Mouse (Mus musculus) intestine, embryonic 15.5 days (tissue): Measurements from ENCODE around the gene Olfr316. TPM values are rescaled to one million over a fixed set of nuclear protein-coding genes. Genes with fewer than 3 reads are reported as not detected.

Experiments used
- ATAC-seq: fragments of 200-750 bp; cut with Nextera tagmentation; 2 replicates; pipeline ENCODE4 v1.8.0; 2017; ENCODE audit warnings: moderate TSS enrichment, moderate library complexity
- H3K27ac ChIP-seq: fragments of 300-500 bp; sonication (generic); 2 replicates; pipeline ENCODE4 v1.5.1; 2015; ENCODE audit warnings: mild to moderate bottlenecking, inconsistent platforms
- H3K27me3 ChIP-seq: fragments of 300-500 bp; sonication (generic); replicated peaks from 2 replicates; pipeline ENCODE4 v1.6.1; 2015; ENCODE audit warnings: inconsistent platforms
- H3K36me3 ChIP-seq: fragments of 300-500 bp; sonication (generic); 2 replicates; pipeline ENCODE4 v1.6.1; 2015; ENCODE audit warnings: inconsistent platforms
- H3K4me1 ChIP-seq: fragments of 300-500 bp; sonication (generic); replicated peaks from 2 replicates; pipeline ENCODE4 v1.6.1; 2015; ENCODE audit warnings: inconsistent platforms
- H3K4me2 ChIP-seq: fragments of 300-500 bp; sonication (generic); replicated peaks from 2 replicates; pipeline ENCODE4 v1.6.1; 2015; ENCODE audit warnings: mild to moderate bottlenecking, inconsistent platforms
- H3K4me3 ChIP-seq: fragments of 300-500 bp; sonication (generic); replicated peaks from 2 replicates; pipeline ENCODE4 v1.5.1; 2015; ENCODE audit warnings: inconsistent platforms
- H3K9ac ChIP-seq: fragments of 300-500 bp; sonication (generic); 2 replicates; pipeline ENCODE4 v1.6.1; 2015; ENCODE audit warnings: inconsistent platforms
- H3K9me3 ChIP-seq: fragments of 300-500 bp; sonication (generic); 2 replicates; pipeline ENCODE4 v1.6.1; 2016; ENCODE audit warnings: inconsistent platforms
- WGBS: fragments of 180-500 bp; shearing (Covaris S2); methylation state at CpG from one replicate; pipeline ENCODE4 v1.1.7; 2015; 5-methylcytosine and 5-hydroxymethylcytosine counted together
- polyA plus RNA-seq: library from polyadenylated mRNA; unstranded; fragments of >200 nt; fragmentation: Nextera tagmentation; extraction: Ambion mirVana; gene quantifications from 2 replicates; pipeline ENCODE4 v1.2.1, GENCODE M21; 2015

The Olfr316 gene
- polyA plus RNA-seq, 1 experiment from 2014 or later, result not detected

DNA sequence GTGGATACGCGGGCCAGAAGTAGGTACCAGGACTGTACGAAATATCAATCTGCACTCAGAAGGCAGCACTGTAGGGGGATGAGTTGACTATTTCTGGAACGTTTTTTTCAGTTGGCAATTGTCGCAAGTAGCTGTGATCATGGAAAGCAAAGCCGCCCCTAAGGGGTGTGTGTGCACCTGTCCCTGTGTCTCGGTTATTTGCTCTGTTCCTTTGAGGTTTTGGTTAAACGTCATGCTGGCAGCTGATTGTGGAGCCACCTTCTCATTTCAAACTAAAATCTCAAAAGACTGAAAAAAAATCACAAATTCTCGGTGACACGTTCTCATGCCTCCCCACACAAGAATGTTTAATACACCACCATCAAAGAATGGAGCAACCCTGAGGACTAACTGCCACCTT lies 35.1 kb downstream of the Olfr316 start:
- no peaks in the 10 kb centered on the region for H3K36me3 ChIP-seq
- no peak overlapping the region for H3K9ac ChIP-seq
- no peaks in the 10 kb centered on the region for H3K9me3 ChIP-seq
- ATAC-seq, result no peak
- H3K27me3 ChIP-seq, result no peaks in the 10 kb centered on the region
- H3K27ac ChIP-seq, result no peak overlapping the region
- no peak overlapping the region for H3K4me3 ChIP-seq
- WGBS, result 91% methylated on average over 10 of the region's 10 CpGs
- H3K4me1 ChIP-seq, result no peaks in the 10 kb centered on the region
- no peak overlapping the region for H3K4me2 ChIP-seq

DNA sequence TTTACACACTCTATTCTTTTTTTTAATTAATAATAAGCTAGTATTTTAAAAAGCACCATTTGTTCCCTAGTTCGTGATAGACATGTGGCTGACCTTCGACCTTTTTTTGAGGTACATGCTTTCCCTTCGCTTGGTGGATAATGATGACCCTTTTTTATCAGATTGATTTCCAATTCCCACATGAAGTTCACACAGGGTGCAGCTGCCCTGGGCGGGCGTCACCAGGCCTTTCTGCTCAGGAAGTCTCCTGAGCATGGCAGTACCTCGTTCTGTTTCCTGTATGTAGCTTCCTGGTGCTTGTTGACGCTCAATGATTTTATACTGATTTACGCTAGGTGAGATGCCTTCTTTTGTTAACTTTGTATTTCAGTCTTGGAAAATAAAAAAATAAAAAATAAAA lies 35.8 kb downstream of the Olfr316 start:
- no peak overlapping the region for H3K27ac ChIP-seq
- no peaks in the 10 kb centered on the region for H3K4me1 ChIP-seq
- no peak overlapping the region for H3K4me2 ChIP-seq
- no peaks in the 10 kb centered on the region for H3K36me3 ChIP-seq
- no peaks in the 10 kb centered on the region for H3K27me3 ChIP-seq
- no peak for ATAC-seq
- 83% methylated on average over 8 of the region's 8 CpGs for WGBS
- H3K4me3 ChIP-seq, result no peak overlapping the region
- H3K9ac ChIP-seq, result no peak overlapping the region
- H3K9me3 ChIP-seq, result no peaks in the 10 kb centered on the region

DNA sequence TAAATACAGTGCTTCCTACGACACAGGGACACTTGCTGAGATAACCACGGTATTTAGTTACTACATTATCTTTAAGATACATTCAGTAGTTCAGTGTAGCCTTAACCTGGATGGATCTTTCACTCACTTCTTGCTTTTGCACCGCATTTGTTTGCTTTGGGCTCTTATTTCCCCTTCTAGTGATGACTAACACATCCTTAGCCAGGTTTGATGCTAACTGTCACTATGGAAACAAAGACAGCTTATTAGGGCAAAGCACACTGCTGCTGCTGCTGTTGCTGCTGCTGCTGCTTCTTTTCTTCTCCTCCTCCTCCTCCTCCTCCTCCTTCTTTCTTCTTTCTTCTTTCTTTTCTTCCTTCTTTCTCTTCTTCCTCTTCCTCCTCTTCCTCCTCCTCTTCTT lies 37.0 kb downstream of the Olfr316 start:
- H3K27me3 ChIP-seq, result no peaks in the 10 kb centered on the region
- 30% methylated on average over 3 of the region's 3 CpGs for WGBS

DNA sequence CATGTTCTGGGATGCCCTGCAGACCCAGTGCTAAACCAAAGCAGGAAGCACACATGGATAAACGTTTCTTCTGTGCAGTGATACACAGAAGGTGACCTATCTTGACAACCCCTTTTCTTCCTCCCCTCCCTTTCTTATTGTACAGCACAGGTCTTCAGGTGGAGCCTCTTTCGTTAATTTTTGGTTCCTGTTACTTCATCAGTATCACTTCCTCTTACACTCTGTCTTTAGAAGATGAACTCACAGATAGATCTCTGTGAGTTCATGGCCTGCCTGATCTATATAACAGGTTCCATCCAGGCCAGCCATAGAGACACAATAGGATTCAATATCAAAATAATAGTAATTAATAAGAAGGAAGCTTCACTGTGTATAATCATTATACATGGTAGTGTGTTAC lies 37.5 kb downstream of the Olfr316 start:
- no peaks in the 10 kb centered on the region for H3K9me3 ChIP-seq
- ATAC-seq, result no peak
- no peak overlapping the region for H3K9ac ChIP-seq
- no peak overlapping the region for H3K27ac ChIP-seq
- WGBS, result 38% methylated on average over 2 of the region's 2 CpGs
- H3K27me3 ChIP-seq, result no peaks in the 10 kb centered on the region
- no peaks in the 10 kb centered on the region for H3K4me1 ChIP-seq
- no peak overlapping the region for H3K4me2 ChIP-seq
- no peaks in the 10 kb centered on the region for H3K36me3 ChIP-seq
- no peak overlapping the region for H3K4me3 ChIP-seq

More for the DNA sequence above, 37.0 kb downstream of the Olfr316 start:
- Histone ChIP-seq H3K36me3 (no peaks in the 10 kb centered on the region), H3K4me1 (no peaks in the 10 kb centered on the region), H3K4me3 (no peak overlapping the region), H3K27ac (no peak overlapping the region), H3K9ac (no peak overlapping the region), H3K4me2 (no peak overlapping the region), H3K9me3 (no peaks in the 10 kb centered on the region)
- ATAC-seq, result no peak

DNA sequence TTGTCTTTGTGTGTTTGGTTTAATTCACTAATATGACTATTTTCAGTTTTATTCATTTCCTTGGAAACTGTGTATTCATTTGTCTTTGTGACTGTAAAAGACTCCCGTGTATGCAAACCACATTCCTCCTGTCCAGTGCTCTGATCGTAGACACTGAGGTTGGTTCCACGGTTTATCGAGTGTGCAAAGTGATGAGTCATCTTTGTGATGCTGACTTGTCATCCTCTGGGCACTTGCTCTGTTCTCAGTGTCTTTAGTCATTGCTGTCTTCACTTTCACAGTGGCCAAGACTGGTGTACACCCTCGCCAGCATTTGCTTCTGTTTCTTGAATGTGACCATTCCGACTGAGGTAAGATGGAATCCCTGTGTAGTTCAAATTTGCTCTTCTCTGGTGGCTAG lies 38.1 kb downstream of the Olfr316 start:
- no peaks in the 10 kb centered on the region for H3K27me3 ChIP-seq
- no peak for ATAC-seq
- no peak overlapping the region for H3K9ac ChIP-seq
- H3K4me3 ChIP-seq, result no peak overlapping the region
- no peaks in the 10 kb centered on the region for H3K4me1 ChIP-seq
- no peak overlapping the region for H3K27ac ChIP-seq
- H3K4me2 ChIP-seq, result no peak overlapping the region
- no peaks in the 10 kb centered on the region for H3K36me3 ChIP-seq
- 79% methylated on average over 6 of the region's 6 CpGs for WGBS
- no peaks in the 10 kb centered on the region for H3K9me3 ChIP-seq

DNA sequence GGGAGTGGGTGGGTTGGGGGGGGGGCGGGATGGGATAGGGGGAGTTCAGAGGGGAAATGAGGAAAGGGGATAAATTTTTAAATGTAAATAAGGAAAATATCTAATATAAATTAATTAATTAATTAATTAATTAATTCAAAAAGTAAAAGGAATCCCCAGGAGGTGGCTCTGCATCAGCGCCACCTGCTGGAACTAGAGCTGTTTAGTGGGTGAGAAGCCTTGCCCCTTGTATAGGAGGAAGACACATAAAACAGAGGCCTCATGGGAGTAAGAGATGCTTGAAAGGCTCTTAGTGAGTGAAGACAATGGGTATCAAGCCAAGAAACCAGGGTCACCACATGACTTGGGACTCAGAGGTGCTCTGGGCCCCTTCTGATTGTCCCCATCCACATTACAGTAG lies 43.3 kb downstream of the Olfr316 start:
- no peak for ATAC-seq

DNA sequence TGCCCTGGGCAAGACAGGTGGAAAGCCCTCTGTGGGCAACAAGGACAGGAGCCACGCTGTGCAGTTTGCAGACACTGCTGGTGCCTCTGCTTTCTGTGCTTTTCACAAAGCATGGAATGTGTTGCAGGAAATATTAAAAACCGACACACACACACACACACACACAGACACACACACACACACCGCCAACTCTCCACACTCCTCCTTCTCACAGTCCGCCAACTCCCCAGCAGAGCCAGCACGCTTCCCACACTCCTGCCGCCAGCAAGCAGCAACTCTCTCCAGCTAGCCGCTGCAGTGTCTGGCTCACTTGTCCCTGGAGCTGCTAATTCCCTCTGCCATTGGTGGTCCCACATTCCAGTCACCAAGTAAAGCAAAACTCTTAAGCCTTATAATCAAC lies 44.3 kb downstream of the Olfr316 start:
- 78% methylated on average over 7 of the region's 7 CpGs for WGBS
- Histone ChIP-seq H3K4me2 (no peak overlapping the region), H3K27me3 (no peaks in the 10 kb centered on the region), H3K36me3 (no peaks in the 10 kb centered on the region), H3K4me1 (peaks cover 4% of the 10 kb centered on the region), H3K9me3 (no peaks in the 10 kb centered on the region), H3K9ac (no peak overlapping the region), H3K4me3 (no peak overlapping the region), H3K27ac (no peak overlapping the region)
- no peak for ATAC-seq

More for the DNA sequence above, 43.3 kb downstream of the Olfr316 start:
- no peaks in the 10 kb centered on the region for H3K9me3 ChIP-seq
- no peak overlapping the region for H3K4me2 ChIP-seq
- H3K4me3 ChIP-seq, result no peak overlapping the region
- H3K9ac ChIP-seq, result no peak overlapping the region
- no peak overlapping the region for H3K27ac ChIP-seq
- no peaks in the 10 kb centered on the region for H3K4me1 ChIP-seq
- H3K27me3 ChIP-seq, result no peaks in the 10 kb centered on the region
- H3K36me3 ChIP-seq, result no peaks in the 10 kb centered on the region
- 78% methylated on average over 2 of the region's 2 CpGs for WGBS

DNA sequence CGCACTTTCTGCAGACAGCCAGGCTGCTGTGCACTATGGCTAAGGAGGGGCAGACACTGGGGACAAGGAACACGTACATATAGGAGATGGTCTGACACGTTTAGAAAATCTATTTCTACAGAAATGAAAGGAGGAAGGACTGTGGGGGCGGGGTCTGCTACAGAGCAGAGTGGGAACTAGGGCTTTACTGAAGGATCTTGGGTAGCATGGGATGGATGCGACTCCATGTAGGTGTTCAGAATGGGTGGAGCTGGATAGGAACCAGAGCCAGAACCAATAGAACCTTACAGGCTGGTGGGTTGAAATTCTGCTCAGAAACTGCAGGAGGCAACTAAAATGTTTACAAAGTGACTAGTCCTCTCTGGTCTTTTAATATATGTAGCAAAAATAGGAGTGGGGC lies 47.2 kb downstream of the Olfr316 start:
- Histone ChIP-seq H3K9me3 (no peaks in the 10 kb centered on the region), H3K36me3 (no peaks in the 10 kb centered on the region), H3K27ac (no peak overlapping the region), H3K27me3 (no peaks in the 10 kb centered on the region), H3K9ac (no peak overlapping the region), H3K4me3 (no peak overlapping the region), H3K4me1 (peaks cover 12% of the 10 kb centered on the region), H3K4me2 (no peak overlapping the region)
- no peak for ATAC-seq
- 68% methylated on average over 5 of the region's 5 CpGs for WGBS

DNA sequence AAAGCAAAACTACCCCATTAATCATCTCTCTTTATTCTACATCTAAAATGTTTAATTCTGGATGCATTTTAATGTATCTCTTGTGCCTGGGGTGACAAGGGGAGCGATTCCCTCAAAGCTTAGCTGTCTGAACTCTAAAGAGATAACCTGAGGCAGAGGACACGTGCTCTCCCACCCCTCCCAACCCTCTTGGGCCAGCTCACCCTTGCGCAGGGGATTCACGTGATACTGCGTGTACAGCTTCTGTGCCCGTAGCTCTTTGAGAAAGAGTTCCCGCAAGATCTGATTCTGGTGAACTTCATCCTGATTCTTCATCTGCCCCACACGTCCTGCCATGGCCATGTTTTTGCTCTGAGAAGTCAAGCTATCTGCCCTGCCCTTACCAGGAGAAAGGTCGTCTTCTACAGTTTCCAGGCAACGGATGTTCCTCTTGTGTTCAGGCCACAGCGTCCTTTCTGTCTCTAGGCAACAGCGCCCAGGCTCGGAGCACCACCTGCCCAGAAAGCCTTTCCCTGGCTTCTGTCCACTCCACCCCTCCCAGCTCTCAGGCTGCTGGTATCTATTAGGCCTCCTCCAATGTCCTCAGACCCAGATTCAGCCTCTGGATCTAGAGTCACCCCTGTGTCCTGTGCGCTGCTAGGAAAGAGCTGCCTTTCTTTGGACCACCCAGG lies 49.2 kb downstream of the Olfr316 start, which contains the start of gene Fam183b:
TSS of gene Fam183b (minus strand) at position 403 of the 671 bp plus-strand sequence.
- H3K9me3 ChIP-seq, result no peaks in the 10 kb centered on the region
- H3K9ac ChIP-seq, result no peak within 1 kb of the TSS; the same call in 1 of the 2 replicates
- H3K4me3 ChIP-seq, result peak within 1 kb of the TSS; percentile 10
- WGBS, result 11% methylated on average over 14 of the region's 14 CpGs
- H3K27ac ChIP-seq, result peak within 1 kb of the TSS; percentile 60; the same call in 1 of the 2 replicates
- H3K36me3 ChIP-seq, result no peaks in the 10 kb centered on the region
- H3K4me2 ChIP-seq, result peak within 1 kb of the TSS; percentile 54
- H3K4me1 ChIP-seq, result peaks cover 12% of the 10 kb centered on the region
- H3K27me3 ChIP-seq, result no peaks in the 10 kb centered on the region
- ATAC-seq, result peak; percentile 84

DNA sequence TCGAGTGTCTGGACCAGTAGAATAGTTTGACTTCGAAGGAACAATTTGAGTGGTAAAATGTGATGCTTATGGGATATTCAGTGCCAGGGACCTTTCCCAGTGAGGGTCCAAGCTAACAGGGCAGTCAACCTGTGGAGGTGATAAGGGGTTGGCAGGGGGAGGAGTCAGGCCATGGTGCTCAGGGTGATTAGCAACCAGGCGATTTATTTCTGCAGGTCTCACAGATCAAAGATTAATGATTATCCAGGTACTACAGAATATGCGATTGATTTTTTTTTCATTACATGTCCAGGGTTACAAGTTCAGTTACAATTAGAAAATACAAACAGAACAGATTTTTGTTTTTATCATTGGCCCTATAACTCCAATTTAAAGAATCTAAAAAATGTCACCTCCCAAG lies 51.3 kb downstream of the Olfr316 start:
- no peaks in the 10 kb centered on the region for H3K27me3 ChIP-seq
- no peaks in the 10 kb centered on the region for H3K36me3 ChIP-seq
- 0 out of 2 replicates have a peak overlapping the region, but pooled peaks have one; percentile 37 for H3K27ac ChIP-seq
- 39% methylated on average over 4 of the region's 4 CpGs for WGBS
- peaks cover 12% of the 10 kb centered on the region for H3K4me1 ChIP-seq
- ATAC-seq, result peak; percentile 73
- no peak overlapping the region for H3K4me2 ChIP-seq
- no peak overlapping the region for H3K9ac ChIP-seq
- no peak overlapping the region for H3K4me3 ChIP-seq
- no peaks in the 10 kb centered on the region for H3K9me3 ChIP-seq

DNA sequence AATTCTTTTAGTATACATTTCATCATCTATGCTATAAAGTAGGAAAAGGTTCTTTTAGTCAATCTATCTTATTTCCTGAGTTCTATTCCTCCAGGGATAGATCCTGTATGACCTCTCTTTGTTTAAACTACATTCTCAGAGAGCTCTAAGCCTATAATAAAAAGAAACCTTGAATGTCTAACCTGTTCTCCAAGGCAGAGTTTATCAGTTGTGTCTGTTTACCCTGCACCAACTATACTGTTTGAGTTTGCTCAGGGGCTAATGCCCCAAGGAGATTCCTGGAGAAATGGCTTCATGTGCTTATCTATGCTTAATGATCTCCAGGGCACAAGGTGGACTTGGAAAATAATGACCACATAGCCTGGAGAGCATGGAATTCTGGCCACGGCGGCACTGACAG lies 51.9 kb downstream of the Olfr316 start:
- peaks cover 12% of the 10 kb centered on the region for H3K4me1 ChIP-seq
- no peak overlapping the region for H3K4me3 ChIP-seq
- H3K36me3 ChIP-seq, result no peaks in the 10 kb centered on the region
- no peaks in the 10 kb centered on the region for H3K27me3 ChIP-seq
- no peak overlapping the region for H3K9ac ChIP-seq
- no peaks in the 10 kb centered on the region for H3K9me3 ChIP-seq
- H3K27ac ChIP-seq, result peak overlapping the region; percentile 72
- WGBS, result 23% methylated on average over 2 of the region's 2 CpGs
- 0 out of 2 replicates have a peak overlapping the region, but pooled peaks have one; percentile 28 for H3K4me2 ChIP-seq
- peak; percentile 83 for ATAC-seq
